Mouse (Mus musculus): Measurements from ENCODE around the gene Chn1.

GRCm38 (mm10) chr2:73690783-73691604 lies 84.2 kb downstream of the Chn1 start:
- TF ChIP-seq CTCF (IDR thresholded peaks at IDR 0.05; ENCODE audit: control insufficient read depth, insufficient read depth, insufficient replicate concordance, low read depth, low read length) (no peak), POLR2A (IDR thresholded peaks at IDR 0.05; ENCODE audit: control insufficient read depth, low read depth, low read length) (no peak)
